Mouse (Mus musculus) cerebellum, adult 9-11 months (tissue): Measurements from ENCODE around the gene Supt3.

Source experiments
- DNase-seq: peaks from one replicate; pipeline ENCODE4 v3.0.0; 2022

The Supt3 gene

DNA sequence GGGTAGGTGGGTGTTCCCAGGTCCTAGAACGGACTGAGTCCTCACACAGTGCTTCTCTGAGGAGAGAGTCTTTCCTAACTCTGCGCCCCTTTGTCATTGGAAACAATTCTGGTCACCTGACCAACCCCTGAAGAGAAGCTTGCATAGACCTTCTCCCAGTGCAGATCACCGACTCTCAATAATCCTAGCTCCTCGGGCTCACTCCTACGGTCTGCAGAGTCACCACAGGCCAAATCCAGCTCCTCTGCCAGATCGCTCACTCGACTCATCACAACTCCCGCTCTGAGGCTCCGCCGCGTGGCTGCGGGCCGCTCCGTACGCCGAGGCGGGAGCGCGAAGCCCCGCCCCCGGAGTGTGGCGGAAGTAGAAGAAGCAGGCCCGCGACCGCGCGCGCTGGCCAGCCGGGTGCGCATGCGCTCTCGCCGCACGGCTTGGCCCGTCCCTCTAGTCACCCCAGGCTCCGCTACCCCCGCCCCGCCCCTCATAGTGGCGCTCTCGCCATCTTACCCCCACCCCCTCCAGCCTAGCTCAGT lies at the start of gene Supt3:
Gene Supt3, plus strand, starts transcription at position 415 of the 533 bp plus-strand sequence.
- peak; percentile 96 for DNase-seq

DNA sequence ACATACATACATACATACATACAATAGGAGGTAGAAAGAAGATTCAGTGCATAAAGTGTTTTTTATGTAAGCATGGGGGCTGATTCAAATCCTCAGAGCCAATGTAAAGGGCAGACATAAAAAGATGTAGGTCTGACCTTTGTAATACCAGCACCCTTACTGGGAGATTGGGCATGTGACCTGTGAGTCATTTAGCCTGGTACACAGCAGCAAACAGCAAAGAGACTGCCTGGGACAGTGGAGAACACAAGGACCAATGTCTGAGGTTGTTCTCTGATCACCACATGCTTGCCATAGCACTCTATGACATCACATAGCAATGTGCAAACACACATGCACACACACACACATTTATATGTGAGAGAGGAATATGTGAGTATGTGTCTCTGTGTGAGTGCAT lies 49.3 kb upstream of the Supt3 start:
- DNase-seq, result no peak

DNA sequence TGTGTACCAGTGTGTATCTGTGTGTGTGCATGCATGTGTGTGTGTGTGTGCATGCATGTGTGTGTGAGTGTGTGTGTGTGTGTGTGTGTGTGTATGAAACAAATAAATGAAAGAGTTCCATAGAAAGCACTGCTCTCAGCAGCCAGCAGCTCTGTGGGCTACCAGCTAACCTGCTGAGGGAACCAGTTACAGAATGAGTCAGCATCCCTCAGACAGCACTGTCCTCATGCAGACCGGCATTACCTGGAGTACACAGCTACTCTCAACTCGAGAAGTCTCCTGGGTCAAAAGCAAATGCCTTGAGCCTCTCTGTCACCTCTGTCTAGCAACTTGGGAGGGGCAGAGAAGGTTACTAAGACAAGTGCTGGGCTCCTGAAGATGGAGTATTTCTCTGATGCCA lies 48.5 kb upstream of the Supt3 start:
- DNase-seq, result no peak

- DNase-seq, result no peak
Measured at GRCm38 (mm10) chr17:44733544-44734310, 43.2 kb upstream of the Supt3 start.

GRCm38 (mm10) chr17:44734501-44735222 lies 42.3 kb upstream of the Supt3 start:
- peak; percentile 16 for DNase-seq

DNA sequence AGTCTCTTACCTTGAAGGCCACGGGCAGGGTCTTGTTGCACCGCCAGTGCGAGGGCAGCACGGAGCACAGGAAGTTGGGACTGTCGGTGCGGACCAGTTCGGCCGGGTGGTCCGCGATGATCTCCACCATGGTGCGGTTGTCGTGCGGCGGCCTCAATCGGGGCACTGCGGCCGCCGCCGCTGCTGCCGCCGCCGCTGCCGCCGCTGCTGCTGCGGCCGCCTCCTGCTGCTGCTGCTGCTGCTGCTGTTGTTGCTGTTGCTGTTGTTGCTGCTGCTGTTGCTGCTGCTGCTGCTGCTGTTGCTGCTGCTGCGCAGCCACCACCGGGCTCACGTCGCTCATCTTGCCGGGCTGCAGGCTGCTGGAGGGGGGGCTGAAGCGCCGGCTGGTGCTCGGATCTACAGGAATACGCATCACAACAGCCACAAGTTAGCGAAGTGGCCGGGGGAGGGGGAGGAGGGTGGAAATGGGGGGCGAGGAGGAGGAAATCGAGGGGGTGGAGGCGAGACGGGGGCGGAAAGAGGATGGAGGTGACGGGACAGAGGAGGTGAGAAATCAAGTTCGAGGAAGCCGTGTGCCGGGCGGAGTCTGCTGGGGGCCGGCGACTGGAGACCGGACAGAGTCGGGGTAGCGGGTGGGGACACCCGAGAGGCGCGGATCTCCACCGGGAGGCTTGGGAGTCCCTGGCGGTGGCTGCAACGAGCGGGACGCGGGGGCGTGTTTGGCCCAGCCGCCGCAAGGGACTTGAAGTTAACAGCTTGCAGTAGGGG lies 41.5 kb upstream of the Supt3 start:
- DNase-seq, result peak; percentile 26

DNA sequence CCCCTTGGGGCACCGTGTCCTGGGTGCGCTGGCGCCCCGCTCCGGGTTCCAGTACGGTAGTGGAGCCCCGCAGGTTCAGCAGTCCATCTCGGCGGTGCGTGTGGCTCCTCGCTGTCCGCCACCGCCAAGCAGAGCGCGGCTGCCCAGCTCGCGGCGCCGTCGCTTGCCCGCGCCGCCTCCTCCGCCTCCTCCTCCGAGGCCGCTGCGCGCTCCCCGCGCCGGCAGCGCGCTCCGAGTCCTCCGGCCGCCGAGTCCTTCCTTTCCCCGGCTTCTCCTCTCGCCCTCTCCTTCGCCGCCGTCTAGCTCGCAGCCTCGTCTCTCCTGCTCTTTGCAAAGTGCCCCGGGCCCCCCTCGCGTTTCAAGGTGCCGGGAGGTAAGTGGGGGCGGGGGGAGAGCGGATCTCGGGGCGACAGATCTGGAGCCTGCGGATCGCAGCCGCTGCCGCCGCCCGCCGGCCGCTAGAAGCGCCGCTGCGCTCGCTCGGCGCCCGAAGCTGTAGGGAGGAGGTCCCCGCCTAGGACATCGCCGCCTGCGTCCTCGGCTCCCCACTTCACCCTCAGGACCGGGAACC lies 40.9 kb upstream of the Supt3 start:
- DNase-seq, result peak; percentile 55

DNA sequence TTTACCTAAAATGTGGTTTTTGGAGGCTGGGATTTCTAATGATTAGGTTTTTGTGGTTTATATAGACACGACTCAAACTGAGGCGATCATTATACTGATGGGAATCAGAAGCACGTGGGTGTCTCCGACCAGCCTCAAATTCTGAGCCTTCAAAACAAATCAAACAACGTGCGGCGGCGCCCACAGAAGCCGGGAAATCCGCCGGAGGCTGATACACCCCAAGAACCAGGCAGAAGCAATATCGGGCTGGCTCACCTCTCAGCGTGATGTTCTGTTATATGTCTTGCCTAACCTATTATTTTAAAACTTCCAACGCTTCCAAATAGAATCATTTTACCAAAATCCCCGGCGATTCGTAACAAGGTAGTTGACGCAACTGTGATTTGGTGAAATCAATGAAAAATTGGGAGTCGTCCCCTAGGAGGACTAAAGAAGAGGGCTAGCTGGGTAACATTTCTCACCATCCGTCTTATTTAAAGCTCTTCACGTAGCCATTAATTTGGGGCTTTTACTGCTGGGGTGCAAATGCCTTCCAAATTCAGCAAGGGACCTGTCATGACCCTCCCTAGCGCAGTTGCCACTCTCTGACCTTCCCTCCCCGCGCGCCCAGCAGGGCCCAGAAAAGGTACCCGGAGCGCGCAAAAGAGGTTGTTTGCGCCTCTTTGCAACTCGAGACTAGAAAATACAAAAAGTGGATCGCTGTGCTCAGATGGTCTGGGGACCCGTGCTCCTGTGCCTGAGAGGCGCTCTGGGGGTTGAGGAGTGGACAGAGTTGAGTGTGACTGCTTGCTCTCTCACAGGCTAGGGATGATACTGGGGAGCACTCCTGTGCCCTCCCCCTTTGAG lies 39.5 kb upstream of the Supt3 start:
- no peak for DNase-seq

- DNase-seq, result no peak
Measured at GRCm38 (mm10) chr17:44738121-44738637, 38.8 kb upstream of the Supt3 start.

DNA sequence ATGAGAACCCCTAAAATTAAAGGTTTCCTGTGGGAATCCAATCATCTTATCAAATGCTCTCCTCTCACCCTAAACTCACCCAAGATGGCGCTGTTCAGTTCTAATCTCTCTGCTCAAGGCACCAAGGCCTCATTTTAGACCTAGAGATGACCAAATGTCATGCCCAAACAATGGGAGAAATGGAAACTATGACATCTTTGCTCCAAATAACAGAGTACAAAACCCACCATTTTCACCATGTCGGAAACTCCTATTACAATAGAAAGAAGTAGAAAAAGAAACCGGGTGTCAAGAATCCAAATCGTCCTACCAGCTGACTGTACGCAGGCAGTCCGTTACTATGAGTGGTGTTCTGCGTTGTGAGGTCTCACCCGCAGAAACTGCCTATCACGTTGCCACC lies 34.7 kb upstream of the Supt3 start:
- no peak for DNase-seq

- no peak for DNase-seq
Measured at GRCm38 (mm10) chr17:44743780-44744179, 33.2 kb upstream of the Supt3 start.

DNA sequence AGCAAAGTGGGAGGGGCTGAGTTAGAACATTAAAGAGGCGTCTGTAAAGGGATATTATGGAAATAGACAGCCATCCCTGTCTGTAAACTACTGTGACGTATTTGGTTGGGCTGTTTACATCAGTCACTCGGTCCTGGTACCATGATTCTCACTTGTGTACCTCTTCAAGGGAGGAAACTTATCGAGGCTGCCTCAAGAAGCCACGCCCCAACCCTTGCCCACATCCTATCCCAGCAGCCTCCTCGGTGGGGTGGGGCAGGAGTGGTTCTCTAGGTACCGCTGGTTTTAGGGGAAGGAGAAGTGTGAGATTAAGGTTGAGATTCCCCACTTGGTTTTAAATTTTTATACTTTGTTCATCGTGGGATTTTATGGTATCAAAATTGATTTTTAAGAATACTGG lies 31.6 kb upstream of the Supt3 start:
- DNase-seq, result no peak

DNA sequence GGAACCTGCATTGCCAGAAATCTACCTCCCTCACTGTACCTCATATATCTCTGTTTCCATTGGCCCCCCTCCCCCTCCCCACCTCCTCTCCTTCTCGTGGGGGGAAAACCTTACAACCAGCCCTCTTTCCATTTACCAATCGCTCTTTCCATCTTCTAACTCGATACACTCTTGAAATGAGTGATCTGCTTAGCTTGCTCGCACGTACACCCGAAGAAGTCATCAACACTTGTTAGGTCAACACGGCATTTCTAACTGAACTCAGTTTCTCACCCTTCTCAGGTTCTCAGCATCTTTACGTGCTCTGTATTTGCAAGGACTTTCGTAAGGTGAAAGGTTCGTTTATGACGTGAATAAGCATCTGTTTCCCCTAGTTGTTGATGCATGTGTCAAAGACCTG lies 10.6 kb upstream of the Supt3 start:
- DNase-seq, result no peak

DNA sequence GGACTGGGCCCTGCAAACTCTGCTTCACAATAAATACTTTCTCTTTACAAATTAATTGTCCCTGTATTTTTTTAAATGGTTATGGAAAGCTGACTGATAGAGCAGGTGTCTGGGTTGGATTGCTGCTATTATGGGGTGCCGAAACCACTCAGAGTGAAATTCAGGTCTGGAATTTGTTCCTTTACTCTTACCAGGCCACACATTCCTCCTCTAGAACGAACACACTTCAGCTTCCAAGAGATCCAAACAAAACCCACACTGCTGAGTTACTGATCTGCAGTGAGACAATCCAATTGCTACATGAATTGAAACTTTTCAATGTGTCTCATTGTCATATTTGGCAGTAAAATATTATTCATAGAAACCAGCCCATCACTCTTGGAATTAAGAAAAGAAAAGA lies 10.0 kb upstream of the Supt3 start:
- no peak for DNase-seq

GRCm38 (mm10) chr17:44767375-44767774 lies 9.6 kb upstream of the Supt3 start:
- DNase-seq, result no peak

DNA sequence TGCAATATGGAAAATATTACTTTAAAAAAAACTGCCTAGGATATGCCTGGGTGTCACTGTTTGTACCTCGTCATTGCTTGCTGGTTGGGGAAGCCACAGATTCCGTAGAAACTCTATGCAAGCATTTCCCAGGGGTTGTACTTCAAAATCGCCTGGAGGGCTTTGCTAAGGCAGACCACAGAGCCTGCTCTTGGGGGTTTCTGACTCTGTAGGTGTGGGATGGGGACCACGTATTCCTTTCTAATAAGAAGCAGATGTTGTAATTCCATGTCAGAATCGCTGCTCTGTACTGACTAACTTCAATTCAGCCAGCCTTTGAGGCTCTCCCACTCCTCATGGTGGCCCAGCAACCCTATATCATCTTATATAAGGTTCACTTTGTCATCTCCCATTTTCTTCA lies 8.4 kb upstream of the Supt3 start:
- no peak for DNase-seq

DNA sequence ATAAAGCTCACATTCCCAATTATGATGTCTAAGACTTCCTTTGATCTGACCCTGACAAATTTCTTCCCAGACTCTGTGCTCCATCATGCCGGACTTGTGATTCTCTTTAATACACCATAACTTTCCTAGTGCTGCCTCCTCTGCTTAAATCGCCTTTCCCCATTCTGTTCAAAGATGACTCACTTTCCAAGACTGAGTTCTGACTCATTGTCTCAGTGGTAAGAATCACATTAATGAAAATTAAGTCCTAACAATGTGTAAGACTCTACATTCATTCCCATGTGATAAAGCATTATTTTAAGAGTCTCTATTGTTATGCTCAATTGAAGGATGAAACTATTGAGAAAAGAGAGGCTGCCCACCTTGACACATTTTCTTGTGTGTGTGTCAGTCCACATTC lies 6.1 kb upstream of the Supt3 start:
- no peak for DNase-seq

- no peak for DNase-seq
Measured at GRCm38 (mm10) chr17:44772576-44772975, 4.4 kb upstream of the Supt3 start.

DNA sequence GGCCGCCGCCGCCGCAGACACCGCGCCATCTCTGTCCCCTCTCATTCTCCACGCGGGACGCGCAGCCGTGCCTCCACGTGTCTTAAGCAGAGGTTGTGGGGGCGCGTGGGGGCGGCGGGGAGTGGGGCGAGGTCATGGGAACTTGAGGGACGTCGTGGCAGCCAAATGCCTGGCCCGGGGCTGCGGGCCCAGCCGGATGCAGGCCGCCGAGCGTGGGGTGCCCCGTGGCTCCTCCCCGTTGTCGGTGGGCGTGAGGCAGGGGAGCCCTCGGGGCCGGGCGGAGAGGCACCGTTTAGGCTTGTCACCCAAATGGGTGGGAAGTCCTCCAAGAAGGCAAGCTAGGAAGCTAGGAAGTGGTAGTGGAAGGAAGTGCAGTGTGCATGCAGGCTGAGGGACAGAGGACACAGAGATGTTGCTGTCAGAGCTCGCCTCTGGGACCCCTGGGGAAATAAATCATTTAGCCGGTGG lies 419 bp downstream of the Supt3 start:
- DNase-seq, result peak; percentile 79

GRCm38 (mm10) chr17:44778141-44778540 lies 1.2 kb downstream of the Supt3 start:
- DNase-seq, result no peak

GRCm38 (mm10) chr17:44780353-44780752 lies 3.4 kb downstream of the Supt3 start:
- DNase-seq, result no peak

DNA sequence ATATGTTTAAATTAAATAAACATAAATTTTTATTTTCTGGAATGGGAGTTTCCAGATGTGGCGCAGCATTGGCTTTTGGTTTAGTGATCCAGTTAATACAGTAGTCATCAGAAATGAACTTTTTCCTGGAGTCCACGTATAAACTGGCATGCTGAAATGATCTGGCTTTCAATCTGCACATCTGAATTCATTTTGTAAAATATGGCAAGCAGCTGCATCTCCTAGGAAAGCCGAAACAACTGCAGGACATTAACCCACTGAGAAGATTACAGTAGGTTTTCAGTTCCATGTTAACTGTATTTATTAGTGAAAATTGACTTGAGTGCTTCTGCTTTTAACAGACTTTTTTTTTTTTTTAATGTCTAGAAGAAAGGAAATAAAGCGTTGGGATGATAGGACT lies 5.4 kb downstream of the Supt3 start:
- DNase-seq, result no peak
